Mouse (Mus musculus): ENCODE measurements around the gene Scgn.
A peak's percentile ranks its signal among the peaks of the same experiment; 100 is the strongest.

Scgn gene

GRCm38 (mm10) chr13:23990928-23991327, at the start of gene Scgn:
Gene Scgn, minus strand, starts transcription at chr13:23991214.
- peak; percentile 4 for DNase-seq (ENCODE audit: low read depth, low spot score)

- no peak for DNase-seq (ENCODE audit: low read depth, low spot score)
Observed at GRCm38 (mm10) chr13:24040221-24040620, 49.2 kb upstream of the Scgn start.

GRCm38 (mm10) chr13:24037502-24037901, 46.5 kb upstream of the Scgn start:
- no peak for DNase-seq (ENCODE audit: low read depth, low spot score)

GRCm38 (mm10) chr13:24036150-24036549, 45.1 kb upstream of the Scgn start:
- no peak for DNase-seq (ENCODE audit: low read depth, low spot score)

- no peak for DNase-seq (ENCODE audit: low read depth, low spot score)
Observed at GRCm38 (mm10) chr13:24027191-24028170, 36.5 kb upstream of the Scgn start.

GRCm38 (mm10) chr13:24018515-24018914, 27.5 kb upstream of the Scgn start:
- no peak for DNase-seq (ENCODE audit: low read depth, low spot score)

- no peak for DNase-seq (ENCODE audit: low read depth, low spot score)
Observed at GRCm38 (mm10) chr13:24005528-24005927, 14.5 kb upstream of the Scgn start.

- DNase-seq (ENCODE audit: low read depth, low spot score) = no peak
Observed at GRCm38 (mm10) chr13:24001797-24002196, 10.8 kb upstream of the Scgn start.

- DNase-seq (ENCODE audit: low read depth, low spot score) = no peak
Observed at GRCm38 (mm10) chr13:24001081-24001480, 10.1 kb upstream of the Scgn start.

- no peak for DNase-seq (ENCODE audit: low read depth, low spot score)
Observed at GRCm38 (mm10) chr13:23998826-23999225, 7.8 kb upstream of the Scgn start.

GRCm38 (mm10) chr13:23994756-23995155, 3.7 kb upstream of the Scgn start:
- no peak for DNase-seq (ENCODE audit: low read depth, low spot score)

- DNase-seq (ENCODE audit: low read depth, low spot score) = no peak
Observed at GRCm38 (mm10) chr13:23994024-23994423, 3.0 kb upstream of the Scgn start.

GRCm38 (mm10) chr13:23990451-23990850, 563 bp downstream of the Scgn start:
- DNase-seq (ENCODE audit: low read depth, low spot score) = no peak

- DNase-seq (ENCODE audit: low read depth, low spot score) = no peak
Observed at GRCm38 (mm10) chr13:23985130-23985529, 5.9 kb downstream of the Scgn start.

- DNase-seq (ENCODE audit: low read depth, low spot score) = no peak
Observed at GRCm38 (mm10) chr13:23972271-23972670, 18.7 kb downstream of the Scgn start.

GRCm38 (mm10) chr13:23971870-23972269, 19.1 kb downstream of the Scgn start:
- DNase-seq (ENCODE audit: low read depth, low spot score) = no peak

- no peak for DNase-seq (ENCODE audit: low read depth, low spot score)
Observed at GRCm38 (mm10) chr13:23964909-23965308, 26.1 kb downstream of the Scgn start.

GRCm38 (mm10) chr13:23959776-23960175, 31.2 kb downstream of the Scgn start:
- DNase-seq (ENCODE audit: low read depth, low spot score) = no peak

- DNase-seq (ENCODE audit: low read depth, low spot score) = peak; percentile 6
Observed at GRCm38 (mm10) chr13:23950928-23951327, 40.1 kb downstream of the Scgn start.

- no peak for DNase-seq (ENCODE audit: low read depth, low spot score)
Observed at GRCm38 (mm10) chr13:23949484-23950246, 41.3 kb downstream of the Scgn start.

GRCm38 (mm10) chr13:23946254-23946653, 44.8 kb downstream of the Scgn start:
- DNase-seq (ENCODE audit: low read depth, low spot score) = no peak

GRCm38 (mm10) chr13:23942861-23943260, 48.2 kb downstream of the Scgn start:
- no peak for DNase-seq (ENCODE audit: low read depth, low spot score)

Measured in CD4-positive helper T cell, adult 2 months (primary cell).